Mouse (Mus musculus): Measurements from ENCODE around the gene Zbtb7b. TPM values are rescaled to one million over a fixed set of nuclear protein-coding genes. Genes with fewer than 3 reads are reported as not detected.

Gene Zbtb7b
- polyA plus RNA-seq, 1 experiment, result 35.1 TPM

GRCm38 (mm10) chr3:89373581-89374231 is 20.9 kb downstream of the Zbtb7b start:
- H3K4me1 ChIP-seq (ENCODE audit: control insufficient read depth, insufficient read depth, low read length), result peaks cover 4% of the 10 kb centered on the region
- no peaks in the 10 kb centered on the region for H3K27me3 ChIP-seq (ENCODE audit: control insufficient read depth, insufficient read depth, low read length, poor library complexity, severe bottlenecking)
- no peaks in the 10 kb centered on the region for H3K9me3 ChIP-seq (replicated peaks; ENCODE audit: control insufficient read depth, insufficient read depth, low read length, poor library complexity, severe bottlenecking)
- H3K27ac ChIP-seq (ENCODE audit: insufficient read depth, low read length), result peak overlapping the region; percentile 74
- no peak overlapping the region for H3K9ac ChIP-seq (ENCODE audit: low read depth, poor library complexity, severe bottlenecking)
- no peak for TF ChIP-seq POLR2A (IDR thresholded peaks at IDR 0.05; ENCODE audit: insufficient read depth, low read length)
- no peak for TF ChIP-seq EP300 (IDR thresholded peaks at IDR 0.05; ENCODE audit: insufficient read depth, low read depth, low read length)
- TF ChIP-seq CTCF (IDR thresholded peaks at IDR 0.05; ENCODE audit: low read depth, low read length), result no peak
- H3K36me3 ChIP-seq (ENCODE audit: control insufficient read depth, insufficient read depth, low read length, poor library complexity, severe bottlenecking), result no peaks in the 10 kb centered on the region; the same call in 1 of the 2 replicates
- no peak overlapping the region for H3K4me3 ChIP-seq (ENCODE audit: low read depth, low read length)

GRCm38 (mm10) chr3:89367338-89367737 is 27.2 kb downstream of the Zbtb7b start:
- Histone ChIP-seq H3K4me3 (ENCODE audit: low read depth, low read length) (no peak overlapping the region), H3K9ac (ENCODE audit: low read depth, poor library complexity, severe bottlenecking) (no peak overlapping the region), H3K4me1 (ENCODE audit: control insufficient read depth, insufficient read depth, low read length) (peaks cover 2% of the 10 kb centered on the region), H3K27ac (ENCODE audit: insufficient read depth, low read length) (no peak overlapping the region), H3K27me3 (ENCODE audit: control insufficient read depth, insufficient read depth, low read length, poor library complexity, severe bottlenecking) (no peaks in the 10 kb centered on the region), H3K9me3 (replicated peaks; ENCODE audit: control insufficient read depth, insufficient read depth, low read length, poor library complexity, severe bottlenecking) (no peaks in the 10 kb centered on the region), H3K36me3 (ENCODE audit: control insufficient read depth, insufficient read depth, low read length, poor library complexity, severe bottlenecking) (no peaks in the 10 kb centered on the region)
- TF ChIP-seq EP300 (IDR thresholded peaks at IDR 0.05; ENCODE audit: insufficient read depth, low read depth, low read length) (no peak), CTCF (IDR thresholded peaks at IDR 0.05; ENCODE audit: low read depth, low read length) (no peak), POLR2A (IDR thresholded peaks at IDR 0.05; ENCODE audit: insufficient read depth, low read length) (no peak)

- H3K9ac ChIP-seq (ENCODE audit: low read depth, poor library complexity, severe bottlenecking), result no peak overlapping the region
- TF ChIP-seq POLR2A (IDR thresholded peaks at IDR 0.05; ENCODE audit: insufficient read depth, low read length) (no peak), EP300 (IDR thresholded peaks at IDR 0.05; ENCODE audit: insufficient read depth, low read depth, low read length) (no peak), CTCF (IDR thresholded peaks at IDR 0.05; ENCODE audit: low read depth, low read length) (no peak)
- H3K4me3 ChIP-seq (ENCODE audit: low read depth, low read length), result peak overlapping the region; percentile 18
- H3K4me1 ChIP-seq (ENCODE audit: control insufficient read depth, insufficient read depth, low read length), result peaks cover 2% of the 10 kb centered on the region
- H3K27me3 ChIP-seq (ENCODE audit: control insufficient read depth, insufficient read depth, low read length, poor library complexity, severe bottlenecking), result no peaks in the 10 kb centered on the region
- no peaks in the 10 kb centered on the region for H3K9me3 ChIP-seq (replicated peaks; ENCODE audit: control insufficient read depth, insufficient read depth, low read length, poor library complexity, severe bottlenecking)
- H3K36me3 ChIP-seq (ENCODE audit: control insufficient read depth, insufficient read depth, low read length, poor library complexity, severe bottlenecking), result no peaks in the 10 kb centered on the region
- no peak overlapping the region for H3K27ac ChIP-seq (ENCODE audit: insufficient read depth, low read length)
Measured at GRCm38 (mm10) chr3:89365486-89366414, 28.8 kb downstream of the Zbtb7b start.

GRCm38 (mm10) chr3:89365153-89365485 is 29.5 kb downstream of the Zbtb7b start, which contains the start of gene Dcst1:
Dcst1 (minus strand) TSS chr3:89365253.
- Histone ChIP-seq H3K36me3 (ENCODE audit: control insufficient read depth, insufficient read depth, low read length, poor library complexity, severe bottlenecking) (no peaks in the 10 kb centered on the region), H3K4me3 (ENCODE audit: low read depth, low read length) (peak within 1 kb of the TSS; percentile 18), H3K27ac (ENCODE audit: insufficient read depth, low read length) (no peak within 1 kb of the TSS), H3K9me3 (replicated peaks; ENCODE audit: control insufficient read depth, insufficient read depth, low read length, poor library complexity, severe bottlenecking) (no peaks in the 10 kb centered on the region), H3K27me3 (ENCODE audit: control insufficient read depth, insufficient read depth, low read length, poor library complexity, severe bottlenecking) (no peaks in the 10 kb centered on the region), H3K9ac (ENCODE audit: low read depth, poor library complexity, severe bottlenecking) (no peak within 1 kb of the TSS), H3K4me1 (ENCODE audit: control insufficient read depth, insufficient read depth, low read length) (no peaks in the 10 kb centered on the region)
- TF ChIP-seq POLR2A (IDR thresholded peaks at IDR 0.05; ENCODE audit: insufficient read depth, low read length) (no peak), EP300 (IDR thresholded peaks at IDR 0.05; ENCODE audit: insufficient read depth, low read depth, low read length) (no peak), CTCF (IDR thresholded peaks at IDR 0.05; ENCODE audit: low read depth, low read length) (no peak)

- Histone ChIP-seq H3K9me3 (replicated peaks; ENCODE audit: control insufficient read depth, insufficient read depth, low read length, poor library complexity, severe bottlenecking) (no peaks in the 10 kb centered on the region), H3K27me3 (ENCODE audit: control insufficient read depth, insufficient read depth, low read length, poor library complexity, severe bottlenecking) (no peaks in the 10 kb centered on the region), H3K9ac (ENCODE audit: low read depth, poor library complexity, severe bottlenecking) (no peak overlapping the region), H3K4me1 (ENCODE audit: control insufficient read depth, insufficient read depth, low read length) (no peaks in the 10 kb centered on the region), H3K27ac (ENCODE audit: insufficient read depth, low read length) (no peak overlapping the region), H3K36me3 (ENCODE audit: control insufficient read depth, insufficient read depth, low read length, poor library complexity, severe bottlenecking) (no peaks in the 10 kb centered on the region), H3K4me3 (ENCODE audit: low read depth, low read length) (no peak overlapping the region)
- TF ChIP-seq EP300 (IDR thresholded peaks at IDR 0.05; ENCODE audit: insufficient read depth, low read depth, low read length) (no peak), CTCF (IDR thresholded peaks at IDR 0.05; ENCODE audit: low read depth, low read length) (no peak), POLR2A (IDR thresholded peaks at IDR 0.05; ENCODE audit: insufficient read depth, low read length) (no peak)
Measured at GRCm38 (mm10) chr3:89364631-89365030, 29.9 kb downstream of the Zbtb7b start.

- H3K9me3 ChIP-seq (replicated peaks; ENCODE audit: control insufficient read depth, insufficient read depth, low read length, poor library complexity, severe bottlenecking), result no peaks in the 10 kb centered on the region
- H3K9ac ChIP-seq (ENCODE audit: low read depth, poor library complexity, severe bottlenecking), result no peak within 1 kb of the TSS
- H3K27ac ChIP-seq (ENCODE audit: insufficient read depth, low read length), result no peak within 1 kb of the TSS
- H3K36me3 ChIP-seq (ENCODE audit: control insufficient read depth, insufficient read depth, low read length, poor library complexity, severe bottlenecking), result no peaks in the 10 kb centered on the region
- H3K4me3 ChIP-seq (ENCODE audit: low read depth, low read length), result no peak within 1 kb of the TSS
- no peaks in the 10 kb centered on the region for H3K4me1 ChIP-seq (ENCODE audit: control insufficient read depth, insufficient read depth, low read length)
- no peaks in the 10 kb centered on the region for H3K27me3 ChIP-seq (ENCODE audit: control insufficient read depth, insufficient read depth, low read length, poor library complexity, severe bottlenecking)
- TF ChIP-seq POLR2A (IDR thresholded peaks at IDR 0.05; ENCODE audit: insufficient read depth, low read length) (no peak), EP300 (IDR thresholded peaks at IDR 0.05; ENCODE audit: insufficient read depth, low read depth, low read length) (no peak), CTCF (IDR thresholded peaks at IDR 0.05; ENCODE audit: low read depth, low read length) (no peak)
Measured at GRCm38 (mm10) chr3:89361675-89362074, 32.9 kb downstream of the Zbtb7b start, which contains the start of gene Dcst2. Dcst2 (plus strand) TSS chr3:89361975.
